Mouse (Mus musculus): Measurements from ENCODE around the gene Wdr27.
A peak's percentile ranks its signal among the peaks of the same experiment; 100 is the strongest.
"Not testable (repeated sequence)": the region's sequence is repeated elsewhere in the genome, so short reads cannot be mapped to it uniquely, and the experiment has no call there.

The Wdr27 gene

DNA sequence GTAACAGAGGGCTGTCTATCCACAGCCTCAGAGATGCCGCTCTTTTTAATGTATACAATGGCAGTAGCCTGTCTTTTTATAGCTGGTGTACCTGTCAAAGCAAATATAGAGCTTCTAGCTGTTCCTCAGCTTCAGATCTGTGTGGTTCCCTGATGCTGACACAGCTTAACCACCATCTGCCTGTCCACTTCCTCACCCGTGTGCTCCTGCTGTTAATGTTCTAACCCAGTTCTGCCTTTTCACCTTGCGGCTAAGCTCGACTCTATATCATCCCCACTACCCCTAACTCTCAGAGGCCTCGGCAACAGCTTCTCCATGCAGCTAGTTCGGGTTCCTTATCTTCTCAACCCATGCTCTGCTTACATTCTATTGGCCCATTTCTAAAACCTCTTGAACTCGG, 12.3 kb downstream of the Wdr27 start:
- DNase-seq (ENCODE audit: inconsistent ontology term) = no peak

GRCm38 (mm10) chr17:14928631-14929030, 14.3 kb downstream of the Wdr27 start:
- DNase-seq (ENCODE audit: inconsistent ontology term) = no peak

DNA sequence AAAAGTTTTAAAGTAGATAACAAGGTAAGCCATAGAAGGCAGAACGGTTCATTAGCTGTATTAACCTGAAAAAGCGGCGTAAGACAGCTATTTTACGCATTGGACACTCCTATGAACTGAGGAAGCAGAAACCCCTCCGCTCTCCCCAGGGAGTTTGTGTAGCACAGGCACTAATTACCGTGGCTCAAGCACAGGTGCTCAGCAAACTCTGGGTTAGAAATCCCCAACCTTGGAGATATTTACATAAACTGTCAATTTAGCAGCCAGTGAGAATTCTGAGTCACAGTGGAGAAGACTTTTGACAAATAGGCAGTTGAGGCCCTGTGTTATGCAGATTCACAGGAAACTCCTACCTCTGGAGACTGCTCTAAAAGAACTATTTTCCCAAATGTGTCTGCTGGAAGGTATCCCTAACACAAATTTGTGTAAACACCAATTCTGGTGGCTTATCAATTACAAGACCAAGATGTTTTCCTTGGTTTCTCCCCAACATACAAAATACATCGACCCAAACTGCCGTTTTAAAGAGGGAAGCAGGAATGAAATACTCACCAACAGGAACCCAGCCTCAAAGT, 15.2 kb downstream of the Wdr27 start:
- DNase-seq (ENCODE audit: inconsistent ontology term) = no peak

DNA sequence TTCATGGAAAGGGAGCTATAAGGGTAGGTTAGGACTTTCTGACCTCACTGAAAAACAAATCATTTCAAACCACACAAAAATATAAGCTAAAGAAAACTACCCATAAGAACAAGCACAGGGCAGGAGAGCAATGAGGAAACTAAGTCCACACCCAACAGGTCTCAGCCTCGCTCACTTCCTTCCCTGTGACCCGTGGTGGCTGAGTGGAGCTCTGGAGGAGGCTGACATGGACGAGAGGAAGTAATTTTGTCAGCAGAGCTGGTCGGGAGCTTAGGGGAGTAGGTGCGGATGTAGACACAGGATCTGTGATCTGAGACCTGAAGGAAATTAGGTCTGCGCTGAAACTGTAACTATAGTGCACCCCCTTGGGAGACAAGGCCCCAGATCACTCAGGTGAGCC, 21.4 kb downstream of the Wdr27 start:
- no peak for DNase-seq (ENCODE audit: inconsistent ontology term)

DNA sequence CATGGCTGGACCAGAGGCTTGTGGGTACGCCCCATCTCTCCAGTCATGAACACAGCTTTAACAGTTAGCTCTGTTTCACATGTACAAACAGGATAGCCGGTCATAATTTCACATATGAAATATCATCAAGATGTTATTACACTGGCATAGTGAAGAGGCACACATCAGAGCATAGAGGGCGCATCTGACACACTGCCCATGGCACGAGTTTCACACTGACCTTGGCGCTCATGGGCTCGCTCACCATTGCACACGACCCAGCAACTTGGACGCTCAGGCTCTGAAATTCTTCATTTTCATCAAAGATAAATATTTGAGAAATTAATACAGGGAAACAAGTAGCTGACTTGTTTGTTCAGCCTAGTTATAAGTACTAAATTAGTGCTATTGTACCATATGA, 25.1 kb downstream of the Wdr27 start:
- DNase-seq (ENCODE audit: inconsistent ontology term) = no peak

- no peak for DNase-seq (ENCODE audit: inconsistent ontology term)
Measured at GRCm38 (mm10) chr17:14914401-14914800, 28.6 kb downstream of the Wdr27 start.

GRCm38 (mm10) chr17:14912981-14913380, 30.0 kb downstream of the Wdr27 start:
- DNase-seq (ENCODE audit: inconsistent ontology term) = no peak

DNA sequence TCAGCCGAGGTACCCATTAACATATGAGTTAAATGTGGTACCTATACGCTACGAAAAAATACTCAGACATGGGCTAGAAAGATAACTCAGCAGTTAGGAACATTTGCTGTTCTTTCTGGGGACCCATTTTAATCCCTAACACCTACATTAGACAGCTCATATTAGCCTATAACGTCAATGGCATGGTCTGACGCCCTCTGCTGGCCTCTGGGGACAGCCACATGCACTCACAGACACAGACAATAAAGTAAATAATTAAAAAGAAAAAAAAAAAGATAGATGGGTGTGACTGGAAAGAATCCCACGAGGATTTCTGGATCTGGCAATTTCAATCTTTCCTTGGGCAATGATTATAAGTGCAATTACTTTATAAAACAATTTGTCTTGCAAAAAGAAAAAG, 30.5 kb downstream of the Wdr27 start:
- DNase-seq (ENCODE audit: inconsistent ontology term) = no peak

DNA sequence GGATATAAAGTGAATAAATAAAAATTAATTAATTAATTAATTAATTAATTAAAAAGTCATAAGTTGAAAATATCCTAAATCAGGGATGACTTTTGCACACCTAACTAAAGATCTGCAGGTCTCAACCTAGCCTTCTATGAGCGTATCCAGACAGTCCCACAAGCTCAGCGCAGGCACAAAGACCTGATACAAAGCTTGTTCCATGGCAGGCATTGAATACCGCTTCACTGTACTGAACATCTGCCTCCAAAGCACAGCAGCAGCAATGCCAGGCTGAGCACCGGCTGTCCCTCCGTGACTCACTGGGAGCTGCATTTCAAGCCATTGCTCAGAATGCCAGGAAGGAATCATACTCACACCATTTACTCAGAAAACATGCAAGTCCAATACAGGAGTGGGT, 32.2 kb downstream of the Wdr27 start:
- DNase-seq (ENCODE audit: inconsistent ontology term) = no peak

GRCm38 (mm10) chr17:14909331-14909730, 33.6 kb downstream of the Wdr27 start:
- no peak for DNase-seq (ENCODE audit: inconsistent ontology term)

DNA sequence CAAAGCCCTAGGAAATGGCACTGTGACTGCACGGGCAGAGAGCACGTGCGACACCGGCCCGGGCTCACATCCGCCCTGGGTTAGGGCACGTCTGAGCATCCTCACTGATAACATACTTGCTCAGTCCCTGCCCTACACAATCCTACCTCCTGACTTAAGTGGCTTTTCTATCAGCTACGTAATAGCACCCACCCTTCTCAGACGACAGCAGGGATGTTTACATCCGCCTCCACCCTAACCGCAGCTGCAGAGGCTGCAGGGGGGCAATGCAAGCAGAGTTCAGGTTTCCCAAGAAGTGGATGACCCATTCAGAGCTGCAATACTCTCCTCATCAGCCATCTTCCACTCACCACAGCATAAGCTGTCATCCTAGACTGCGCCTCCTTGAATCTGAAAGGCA, 35.8 kb downstream of the Wdr27 start:
- no peak for DNase-seq (ENCODE audit: inconsistent ontology term)

DNA sequence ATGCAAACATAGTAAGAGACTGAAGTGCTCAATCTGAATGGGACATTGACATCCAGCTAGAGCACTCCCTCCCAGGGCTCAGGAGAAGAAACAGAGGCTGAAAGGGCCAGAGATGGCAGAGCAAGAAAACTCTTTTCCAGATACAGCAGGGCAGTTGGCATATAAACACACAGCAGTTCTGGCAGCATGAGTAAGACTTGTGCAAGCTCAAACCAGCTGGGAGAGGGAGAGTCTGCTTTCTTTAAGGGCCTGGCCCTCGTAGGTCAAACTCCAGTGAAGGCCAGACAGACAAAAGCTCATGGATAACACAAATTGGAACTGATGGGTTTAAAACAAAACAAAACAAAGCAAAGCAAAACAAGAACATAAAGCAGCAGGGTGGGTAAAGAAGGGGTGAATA, 36.3 kb downstream of the Wdr27 start:
- DNase-seq (ENCODE audit: inconsistent ontology term) = peak; percentile 35

GRCm38 (mm10) chr17:14904637-14905265, 38.2 kb downstream of the Wdr27 start:
- peak; percentile 73 for DNase-seq (ENCODE audit: inconsistent ontology term)

DNA sequence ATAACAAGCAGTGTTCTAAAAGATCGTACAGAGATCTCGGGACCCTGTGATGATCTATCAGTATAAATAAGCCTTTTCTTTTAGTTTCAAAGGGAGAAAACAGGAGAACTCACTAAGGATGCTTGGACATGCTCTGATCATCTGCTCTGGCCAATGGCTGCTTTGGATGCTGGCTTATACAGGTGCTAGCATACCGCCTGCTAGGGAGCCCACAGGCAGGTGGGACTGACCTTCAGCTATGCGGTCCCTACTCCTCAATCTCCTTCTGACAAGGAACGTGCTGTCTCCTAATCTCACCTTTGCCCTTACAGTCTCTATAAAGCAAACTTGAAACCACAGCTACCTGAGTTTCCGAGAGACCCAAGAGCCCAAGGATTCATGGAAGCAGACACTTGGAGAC, 38.8 kb downstream of the Wdr27 start:
- DNase-seq (ENCODE audit: inconsistent ontology term) = no peak

DNA sequence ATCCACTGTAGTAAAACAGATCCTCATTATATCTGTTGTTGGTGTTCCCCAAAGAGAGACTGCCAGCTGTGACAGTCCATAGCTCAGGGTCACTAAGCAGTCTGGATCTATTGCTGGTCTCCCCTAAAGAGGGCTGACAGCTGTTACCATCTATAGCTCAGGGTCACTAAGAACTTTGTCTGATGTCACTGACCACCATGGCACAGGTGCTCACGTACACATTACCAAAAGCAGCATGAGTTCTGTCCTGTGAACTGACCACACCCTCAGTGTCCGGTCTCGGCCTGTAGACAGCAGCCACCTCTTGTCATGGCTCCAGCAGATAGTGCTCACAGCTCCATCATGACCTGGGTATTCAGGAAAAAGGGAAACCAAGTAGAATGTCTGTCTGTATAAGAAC, 39.7 kb downstream of the Wdr27 start:
- no peak for DNase-seq (ENCODE audit: inconsistent ontology term)

- DNase-seq (ENCODE audit: inconsistent ontology term) = no peak
Measured at GRCm38 (mm10) chr17:14898972-14899371, 44.0 kb downstream of the Wdr27 start.

GRCm38 (mm10) chr17:14895058-14895457, 47.9 kb downstream of the Wdr27 start:
- not testable (repeated sequence) for DNase-seq (ENCODE audit: inconsistent ontology term)

- no peak for DNase-seq (ENCODE audit: inconsistent ontology term)
Measured at GRCm38 (mm10) chr17:14886933-14887332, 56.0 kb downstream of the Wdr27 start.

- no peak for DNase-seq (ENCODE audit: inconsistent ontology term)
Measured at GRCm38 (mm10) chr17:14874656-14875204, 68.2 kb downstream of the Wdr27 start.

DNA sequence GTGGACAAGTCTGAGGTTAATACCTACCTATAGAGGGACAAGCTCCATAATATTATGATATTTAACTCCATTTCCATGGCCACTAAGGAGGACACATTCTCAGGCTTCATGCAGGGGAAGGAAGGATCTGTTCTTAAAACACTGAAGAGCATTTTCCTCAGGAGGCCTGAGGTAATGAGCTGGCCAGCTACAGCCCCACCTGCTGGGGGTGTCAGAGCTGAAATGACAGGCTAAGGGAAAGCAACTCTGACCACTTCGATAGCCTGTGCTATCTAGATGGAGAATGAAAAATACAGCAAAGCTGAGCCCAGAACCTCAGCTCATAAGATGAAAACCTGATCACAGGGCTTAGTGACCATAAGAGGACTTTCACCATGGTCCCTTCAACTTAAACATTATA, 82.7 kb downstream of the Wdr27 start:
- DNase-seq (ENCODE audit: inconsistent ontology term) = no peak

DNA sequence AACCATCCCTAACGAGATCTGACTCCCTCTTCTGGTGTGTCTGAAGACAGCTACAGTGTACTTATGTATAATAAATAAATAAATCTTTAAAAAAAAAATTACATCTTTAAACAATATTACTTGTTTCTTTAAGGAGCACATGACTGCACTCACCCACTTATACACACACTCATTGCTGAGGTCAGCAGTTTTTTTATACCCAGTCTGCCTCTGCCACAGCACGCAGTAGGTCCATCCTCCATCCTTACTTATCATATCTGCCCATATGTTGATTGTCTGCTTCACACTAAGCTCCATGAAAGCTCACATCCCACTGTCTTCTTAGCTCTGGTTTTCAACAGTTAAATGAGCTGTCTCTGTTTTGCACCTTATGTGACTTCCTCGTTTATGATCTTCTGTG, 95.2 kb downstream of the Wdr27 start:
- DNase-seq (ENCODE audit: inconsistent ontology term) = no peak

GRCm38 (mm10) chr17:14846880-14847279, 96.1 kb downstream of the Wdr27 start:
- no peak for DNase-seq (ENCODE audit: inconsistent ontology term)

DNA sequence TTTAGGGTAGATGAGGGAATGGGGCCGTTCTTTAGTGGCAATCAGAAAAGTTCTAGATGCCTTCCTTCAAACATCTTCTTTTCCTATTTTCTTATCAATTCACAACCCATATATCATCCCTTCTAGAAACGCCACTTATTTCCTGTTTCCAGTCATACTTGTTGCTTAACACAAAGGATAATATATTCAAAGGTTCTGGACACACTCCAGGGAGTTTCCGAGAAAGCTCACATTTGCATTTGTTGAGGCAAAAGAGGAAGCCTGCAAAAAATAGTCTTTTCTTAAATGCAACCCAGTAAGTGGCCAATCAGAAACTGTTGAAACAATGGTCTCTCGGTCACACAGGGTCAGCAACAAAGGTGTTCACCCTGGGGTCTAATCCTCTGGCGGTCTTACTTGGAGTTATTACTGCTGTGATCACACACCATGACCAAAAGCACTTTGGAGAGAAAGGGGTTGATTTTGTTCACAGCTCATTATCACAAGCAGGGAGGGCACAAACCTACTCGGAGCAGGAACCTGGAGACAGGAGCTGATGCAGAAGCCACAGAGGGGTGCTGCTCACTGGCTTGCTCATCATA, 116.2 kb downstream of the Wdr27 start:
- DNase-seq (ENCODE audit: inconsistent ontology term) = no peak
